Mouse (Mus musculus): Measurements from ENCODE around the gene Rusc2. TPM values are rescaled to one million over a fixed set of nuclear protein-coding genes. Genes with fewer than 3 reads are reported as not detected.

Rusc2 gene
- total RNA-seq, 1 experiment = 19.0 TPM

GRCm38 (mm10) chr4:43465935-43466334 lies 84.2 kb downstream of the Rusc2 start:
- H3K9me3 ChIP-seq (ENCODE audit: control insufficient read depth, insufficient read depth, low read depth, low read length) = no peaks in the 10 kb centered on the region
- no peak overlapping the region for H3K9ac ChIP-seq (ENCODE audit: insufficient read depth, low read depth, low read length, poor library complexity, severe bottlenecking)
- TF ChIP-seq ZNF384 (IDR thresholded peaks at IDR 0.05; ENCODE audit: low read depth, low read length) (no peak), HCFC1 (IDR thresholded peaks at IDR 0.05; ENCODE audit: borderline replicate concordance, insufficient read depth, low read length) (no peak), ZC3H11A (IDR thresholded peaks at IDR 0.05; ENCODE audit: borderline replicate concordance, low read depth, low read length) (no peak), MAFK (IDR thresholded peaks at IDR 0.05; ENCODE audit: insufficient read depth, low read depth, low read length) (no peak), CHD2 (IDR thresholded peaks at IDR 0.05; ENCODE audit: low read depth, low read length) (no peak)
- no peaks in the 10 kb centered on the region for H3K4me1 ChIP-seq (ENCODE audit: control insufficient read depth in 2 of 2, insufficient read depth in 2 of 2, low read length in 2 of 2, poor library complexity in 1 of 2)
- in situ Hi-C loops (cut with MboI; ENCODE audit: low sequenced_read_pairs in 2 of 2, unreplicated experiment in 2 of 2) = no loop called here
- no peak overlapping the region for H3K27ac ChIP-seq (ENCODE audit: insufficient read depth, low read depth, low read length, poor library complexity, severe bottlenecking)
- no peaks in the 10 kb centered on the region for H3K36me3 ChIP-seq (ENCODE audit: control insufficient read depth, insufficient read depth, low read length, poor library complexity, severe bottlenecking)
- no peak overlapping the region for H3K4me3 ChIP-seq (ENCODE audit: insufficient read depth in 1 of 2, low read depth in 1 of 2, low read length in 2 of 2, poor library complexity in 1 of 2, severe bottlenecking in 1 of 2)
- no peak for DNase-seq (ENCODE audit: low read depth, low spot score)

- DNase-seq (ENCODE audit: low read depth, low spot score) = no peak
- Histone ChIP-seq H3K4me3 (ENCODE audit: insufficient read depth in 1 of 2, low read depth in 1 of 2, low read length in 2 of 2, poor library complexity in 1 of 2, severe bottlenecking in 1 of 2) (no peak overlapping the region), H3K9me3 (ENCODE audit: control insufficient read depth, insufficient read depth, low read depth, low read length) (no peaks in the 10 kb centered on the region), H3K27ac (ENCODE audit: insufficient read depth, low read depth, low read length, poor library complexity, severe bottlenecking) (no peak overlapping the region), H3K4me1 (ENCODE audit: control insufficient read depth in 2 of 2, insufficient read depth in 2 of 2, low read length in 2 of 2, poor library complexity in 1 of 2) (no peaks in the 10 kb centered on the region), H3K36me3 (ENCODE audit: control insufficient read depth, insufficient read depth, low read length, poor library complexity, severe bottlenecking) (no peaks in the 10 kb centered on the region), H3K9ac (ENCODE audit: insufficient read depth, low read depth, low read length, poor library complexity, severe bottlenecking) (no peak overlapping the region)
- TF ChIP-seq CHD2 (IDR thresholded peaks at IDR 0.05; ENCODE audit: low read depth, low read length) = no peak
- in situ Hi-C loops (cut with MboI; ENCODE audit: low sequenced_read_pairs in 2 of 2, unreplicated experiment in 2 of 2) = no loop called here
Observed at GRCm38 (mm10) chr4:43466872-43467271, 85.1 kb downstream of the Rusc2 start.

- in situ Hi-C loops (cut with MboI; ENCODE audit: low sequenced_read_pairs in 2 of 2, unreplicated experiment in 2 of 2) = no loop called here
- TF ChIP-seq ZNF384 (IDR thresholded peaks at IDR 0.05; ENCODE audit: low read depth, low read length) (no peak), HCFC1 (IDR thresholded peaks at IDR 0.05; ENCODE audit: borderline replicate concordance, insufficient read depth, low read length) (no peak), CHD2 (IDR thresholded peaks at IDR 0.05; ENCODE audit: low read depth, low read length) (no peak), MAFK (IDR thresholded peaks at IDR 0.05; ENCODE audit: insufficient read depth, low read depth, low read length) (no peak), ZC3H11A (IDR thresholded peaks at IDR 0.05; ENCODE audit: borderline replicate concordance, low read depth, low read length) (no peak)
- no peaks in the 10 kb centered on the region for H3K4me1 ChIP-seq (ENCODE audit: control insufficient read depth in 2 of 2, insufficient read depth in 2 of 2, low read length in 2 of 2, poor library complexity in 1 of 2)
- H3K4me3 ChIP-seq (ENCODE audit: insufficient read depth in 1 of 2, low read depth in 1 of 2, low read length in 2 of 2, poor library complexity in 1 of 2, severe bottlenecking in 1 of 2) = no peak overlapping the region
- no peak for DNase-seq (ENCODE audit: low read depth, low spot score)
- H3K27ac ChIP-seq (ENCODE audit: insufficient read depth, low read depth, low read length, poor library complexity, severe bottlenecking) = no peak overlapping the region
- no peak overlapping the region for H3K9ac ChIP-seq (ENCODE audit: insufficient read depth, low read depth, low read length, poor library complexity, severe bottlenecking)
- no peaks in the 10 kb centered on the region for H3K36me3 ChIP-seq (ENCODE audit: control insufficient read depth, insufficient read depth, low read length, poor library complexity, severe bottlenecking)
- H3K9me3 ChIP-seq (ENCODE audit: control insufficient read depth, insufficient read depth, low read depth, low read length) = no peaks in the 10 kb centered on the region
Observed at GRCm38 (mm10) chr4:43470301-43470700, 88.5 kb downstream of the Rusc2 start.

- TF ChIP-seq ZNF384 (IDR thresholded peaks at IDR 0.05; ENCODE audit: low read depth, low read length) = no peak
- TF ChIP-seq HCFC1 (IDR thresholded peaks at IDR 0.05; ENCODE audit: borderline replicate concordance, insufficient read depth, low read length) = no peak
- TF ChIP-seq CHD2 (IDR thresholded peaks at IDR 0.05; ENCODE audit: low read depth, low read length) = no peak
- no peak for TF ChIP-seq ZC3H11A (IDR thresholded peaks at IDR 0.05; ENCODE audit: borderline replicate concordance, low read depth, low read length)
- no peak for TF ChIP-seq MAFK (IDR thresholded peaks at IDR 0.05; ENCODE audit: insufficient read depth, low read depth, low read length)
- in situ Hi-C loops (cut with MboI; ENCODE audit: low sequenced_read_pairs in 2 of 2, unreplicated experiment in 2 of 2) = no loop called here
- Histone ChIP-seq H3K9me3 (ENCODE audit: control insufficient read depth, insufficient read depth, low read depth, low read length) (no peaks in the 10 kb centered on the region), H3K36me3 (ENCODE audit: control insufficient read depth, insufficient read depth, low read length, poor library complexity, severe bottlenecking) (no peaks in the 10 kb centered on the region), H3K4me1 (ENCODE audit: control insufficient read depth in 2 of 2, insufficient read depth in 2 of 2, low read length in 2 of 2, poor library complexity in 1 of 2) (peaks cover 0 to 3% of the 10 kb centered on the region in 2 experiments; a peak in 1 of 4 replicates), H3K27ac (ENCODE audit: insufficient read depth, low read depth, low read length, poor library complexity, severe bottlenecking) (no peak overlapping the region), H3K9ac (ENCODE audit: insufficient read depth, low read depth, low read length, poor library complexity, severe bottlenecking) (no peak overlapping the region), H3K4me3 (ENCODE audit: insufficient read depth in 1 of 2, low read depth in 1 of 2, low read length in 2 of 2, poor library complexity in 1 of 2, severe bottlenecking in 1 of 2) (no peak overlapping the region)
- no peak for DNase-seq (ENCODE audit: low read depth, low spot score)
Observed at GRCm38 (mm10) chr4:43473636-43474035, 91.9 kb downstream of the Rusc2 start.

GRCm38 (mm10) chr4:43476604-43477003 lies 94.8 kb downstream of the Rusc2 start:
- no peak overlapping the region for H3K9ac ChIP-seq (ENCODE audit: insufficient read depth, low read depth, low read length, poor library complexity, severe bottlenecking)
- H3K27ac ChIP-seq (ENCODE audit: insufficient read depth, low read depth, low read length, poor library complexity, severe bottlenecking) = no peak overlapping the region
- TF ChIP-seq ZNF384 (IDR thresholded peaks at IDR 0.05; ENCODE audit: low read depth, low read length) (no peak), HCFC1 (IDR thresholded peaks at IDR 0.05; ENCODE audit: borderline replicate concordance, insufficient read depth, low read length) (no peak), ZC3H11A (IDR thresholded peaks at IDR 0.05; ENCODE audit: borderline replicate concordance, low read depth, low read length) (no peak), MAFK (IDR thresholded peaks at IDR 0.05; ENCODE audit: insufficient read depth, low read depth, low read length) (no peak), CHD2 (IDR thresholded peaks at IDR 0.05; ENCODE audit: low read depth, low read length) (no peak)
- H3K4me1 ChIP-seq (ENCODE audit: control insufficient read depth in 2 of 2, insufficient read depth in 2 of 2, low read length in 2 of 2, poor library complexity in 1 of 2) = peaks cover 0 to 6% of the 10 kb centered on the region in 2 experiments; a peak in 2 of 4 replicates
- in situ Hi-C loops (cut with MboI; ENCODE audit: low sequenced_read_pairs in 2 of 2, unreplicated experiment in 2 of 2) = no loop called here
- H3K36me3 ChIP-seq (ENCODE audit: control insufficient read depth, insufficient read depth, low read length, poor library complexity, severe bottlenecking) = no peaks in the 10 kb centered on the region
- H3K4me3 ChIP-seq (ENCODE audit: insufficient read depth in 1 of 2, low read depth in 1 of 2, low read length in 2 of 2, poor library complexity in 1 of 2, severe bottlenecking in 1 of 2) = no peak overlapping the region
- no peak for DNase-seq (ENCODE audit: low read depth, low spot score)
- no peaks in the 10 kb centered on the region for H3K9me3 ChIP-seq (ENCODE audit: control insufficient read depth, insufficient read depth, low read depth, low read length)

Other genes with a start within 250 kb of the Rusc2 start
- gene Atp8b5, start 114.8 kb upstream of the Rusc2 start, total RNA-seq (2012; rRNA removed) = 0.79 and 0.89 TPM in 2 replicates
- 0.27 and 0.37 TPM in 2 replicates for gene Fam166b, start 47.2 kb downstream of the Rusc2 start, total RNA-seq (2012; rRNA removed)
- 11.0 and 12.4 TPM in 2 replicates for gene Tesk1, start 60.0 kb downstream of the Rusc2 start, total RNA-seq (2012; rRNA removed)
- gene Cd72, start 72.6 kb downstream of the Rusc2 start, total RNA-seq (2012; rRNA removed) = 0.40 and 0.58 TPM in 2 replicates
- gene Sit1, start 101.8 kb downstream of the Rusc2 start, total RNA-seq (2012; rRNA removed) = 0.31 TPM in 1 of 2 replicates, not detected in the other
- gene Ccdc107, start 110.9 kb downstream of the Rusc2 start, total RNA-seq (2012; rRNA removed) = 59.1 and 84.9 TPM in 2 replicates
- gene Arhgef39, start 117.7 kb downstream of the Rusc2 start, total RNA-seq (2012; rRNA removed) = 32.1 and 44.0 TPM in 2 replicates
- gene Car9, start 125.0 kb downstream of the Rusc2 start, total RNA-seq (2012; rRNA removed) = 0.21 and 0.71 TPM in 2 replicates
- gene Tpm2, start 141.8 kb downstream of the Rusc2 start, total RNA-seq (2012; rRNA removed) = 76.7 and 143 TPM in 2 replicates
- gene Creb3, start 180.4 kb downstream of the Rusc2 start, total RNA-seq (2012; rRNA removed) = 51.0 and 55.2 TPM in 2 replicates
- 78.1 and 105 TPM in 2 replicates for gene Tln1, start 180.7 kb downstream of the Rusc2 start, total RNA-seq (2012; rRNA removed)
- gene Rgp1, start 196.7 kb downstream of the Rusc2 start, total RNA-seq (2012; rRNA removed) = 27.1 and 37.6 TPM in 2 replicates
- 8.9 and 10.8 TPM in 2 replicates for gene Gba2, start 196.9 kb downstream of the Rusc2 start, total RNA-seq (2012; rRNA removed)
- 0.48 and 0.49 TPM in 2 replicates for gene Msmp, start 202.5 kb downstream of the Rusc2 start, total RNA-seq (2012; rRNA removed)
- 2.4 and 7.1 TPM in 2 replicates for gene Npr2, start 250.0 kb downstream of the Rusc2 start, total RNA-seq (2012; rRNA removed)